Mouse (Mus musculus): Measurements from ENCODE around the gene Tmem131l.

DNA sequence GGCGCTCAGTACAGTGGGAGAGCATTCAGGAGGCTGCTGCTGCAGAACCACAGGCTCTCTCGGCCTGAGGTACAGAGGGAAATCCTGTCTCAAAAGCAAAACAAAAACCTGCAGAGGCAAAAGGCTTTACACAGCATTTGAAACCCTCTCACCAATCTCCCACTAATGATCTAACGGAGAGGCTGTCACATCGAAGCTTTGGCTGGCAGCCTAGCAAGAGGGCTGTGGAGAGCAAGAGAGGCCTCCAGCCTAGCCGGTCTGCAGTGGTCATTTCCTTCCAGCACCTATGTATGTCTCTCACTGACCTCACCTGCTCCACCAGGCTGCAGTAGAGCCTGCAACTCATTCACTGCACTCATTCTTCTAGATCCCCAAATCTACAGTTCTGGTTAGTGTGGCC, 76.3 kb downstream of the Tmem131l start:
- TF ChIP-seq CTCF (IDR thresholded peaks at IDR 0.05; ENCODE audit: low read depth, low read length) (no peak), POLR2A (IDR thresholded peaks at IDR 0.05; ENCODE audit: borderline replicate concordance, low read depth, low read length) (no peak)
